Mouse (Mus musculus): ENCODE data around the gene Rnf19b.

- no peak for TF ChIP-seq MAFK (IDR thresholded peaks at IDR 0.05; ENCODE audit: insufficient read depth, low read depth, low read length)
- no peak for TF ChIP-seq HCFC1 (IDR thresholded peaks at IDR 0.05; ENCODE audit: borderline replicate concordance, insufficient read depth, low read length)
- TF ChIP-seq ZC3H11A (IDR thresholded peaks at IDR 0.05; ENCODE audit: borderline replicate concordance, low read depth, low read length): no peak
- no peak for TF ChIP-seq CHD2 (IDR thresholded peaks at IDR 0.05; ENCODE audit: low read depth, low read length)
- TF ChIP-seq ZNF384 (IDR thresholded peaks at IDR 0.05; ENCODE audit: low read depth, low read length): no peak
Observed at GRCm38 (mm10) chr4:129032963-129033951, 24.8 kb upstream of the Rnf19b start.

Data from ES-E14 (cell line).